In genomic region chr15:95929087-95929486, GRCm38 (mm10) we compare ENCODE assay signal across 13 mouse cellular contexts.
"Had no signal": no experiment of that assay in that cellular context is flagged by ENCODE, and none has a peak within 500 bp of the region (broad histone marks: within the 10 kb centered on the region; RNA-seq: fewer than 3 reads in every experiment).

No protein-coding gene starts in this region.

- DNase-seq: gastrocnemius, postnatal 14 days; gastrocnemius, postnatal 36 days; heart, adult 18-20 months; heart, postnatal 10 days; heart, postnatal 4 days; kidney, adult 11 months; kidney, adult 2 months; kidney, adult 9 months; kidney, postnatal 14 days; kidney, postnatal 36 days; layer of hippocampus, adult 9-11 months; layer of hippocampus, postnatal 36 days; left cerebral cortex, postnatal 4 days had no signal
